Mouse (Mus musculus): Measurements from ENCODE around the gene Spink4. TPM values are rescaled to one million over a fixed set of nuclear protein-coding genes. Genes with fewer than 3 reads are reported as not detected.

The Spink4 gene
- polyA plus RNA-seq, 1 experiment from 2014 or later: not detected

DNA sequence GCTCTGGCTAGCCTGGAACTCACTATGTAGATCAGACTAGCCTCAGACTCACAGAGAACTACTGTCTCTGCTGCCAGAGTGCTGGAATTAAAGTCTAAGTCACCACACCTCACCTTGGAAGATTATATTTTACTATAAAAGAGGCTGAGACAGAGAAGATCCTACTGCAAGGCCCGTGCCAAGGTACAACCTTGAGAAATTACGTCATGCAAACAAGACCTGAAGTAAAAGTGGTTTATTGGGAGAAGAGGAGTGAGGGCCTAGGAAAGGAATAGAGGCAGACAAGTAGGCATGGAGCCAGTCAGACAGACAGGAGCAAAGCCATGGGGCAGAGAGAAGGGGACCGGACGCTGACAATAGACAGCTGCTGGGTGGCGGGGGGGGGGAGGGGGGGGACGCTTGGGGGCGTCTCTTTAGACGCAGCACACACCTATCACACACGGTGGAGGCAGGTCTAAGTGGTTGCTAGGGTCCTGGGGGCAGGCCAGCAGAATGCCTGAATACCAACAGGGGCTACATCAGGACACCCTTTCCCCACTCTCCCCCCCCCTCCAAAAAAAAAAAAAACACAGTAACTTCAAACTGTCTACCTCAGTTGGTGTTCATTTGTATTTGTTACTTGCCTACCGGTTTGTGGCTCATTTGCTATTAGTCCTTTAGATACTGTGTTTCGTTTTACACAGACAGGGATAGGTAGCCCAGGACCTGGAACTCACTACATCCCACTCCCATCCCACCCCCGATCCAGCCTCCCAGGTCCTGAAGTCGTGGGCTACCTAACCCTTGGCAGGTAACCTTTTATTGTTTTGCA is 50.1 kb downstream of the Spink4 start:
- H3K9ac ChIP-seq (ENCODE audit: low read depth, low read length): peak overlapping the region; percentile 91
- no peaks in the 10 kb centered on the region for H3K27me3 ChIP-seq (replicated peaks; ENCODE audit: control insufficient read depth, insufficient read depth, low read length)
- H3K4me1 ChIP-seq (ENCODE audit: control insufficient read depth, insufficient read depth, low read depth, low read length): peaks cover 17% of the 10 kb centered on the region
- H3K36me3 ChIP-seq (ENCODE audit: control insufficient read depth, insufficient read depth, low read length): peaks cover 13% of the 10 kb centered on the region; the same call in 1 of the 2 replicates
- H3K4me2 ChIP-seq (ENCODE audit: low read length): peak overlapping the region; percentile 80
- H3K27ac ChIP-seq (ENCODE audit: low read depth, low read length): peak overlapping the region; percentile 93
- ATAC-seq: peak; percentile 22; the same call in 1 of the 2 replicates
- H3K9me3 ChIP-seq (ENCODE audit: control insufficient read depth, low read length): no peaks in the 10 kb centered on the region
- H3K4me3 ChIP-seq (ENCODE audit: low read length): peak overlapping the region; percentile 96
- 14% methylated on average over 9 of the region's 13 CpGs for WGBS

DNA sequence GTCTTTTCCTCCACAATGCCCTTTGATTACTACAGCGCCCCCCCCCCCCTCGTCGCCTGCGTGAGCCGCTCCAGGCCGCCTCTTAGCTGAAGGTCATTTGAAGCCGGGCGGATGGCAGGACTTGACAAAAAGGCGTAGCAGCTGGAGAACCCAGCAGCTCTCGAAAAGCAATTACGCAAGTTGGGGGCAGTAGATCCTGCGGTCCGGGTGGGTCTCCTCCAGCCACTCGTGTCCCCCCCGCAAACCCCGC is 50.7 kb downstream of the Spink4 start:
- Histone ChIP-seq H3K27ac (ENCODE audit: low read depth, low read length) (peak overlapping the region; percentile 93), H3K27me3 (replicated peaks; ENCODE audit: control insufficient read depth, insufficient read depth, low read length) (no peaks in the 10 kb centered on the region), H3K4me3 (ENCODE audit: low read length) (peak overlapping the region; percentile 96), H3K4me2 (ENCODE audit: low read length) (peak overlapping the region; percentile 80), H3K4me1 (ENCODE audit: control insufficient read depth, insufficient read depth, low read depth, low read length) (peaks cover 17% of the 10 kb centered on the region), H3K9me3 (ENCODE audit: control insufficient read depth, low read length) (no peaks in the 10 kb centered on the region), H3K36me3 (ENCODE audit: control insufficient read depth, insufficient read depth, low read length) (peaks cover 11% of the 10 kb centered on the region; the same call in 1 of the 2 replicates), H3K9ac (ENCODE audit: low read depth, low read length) (peak overlapping the region; percentile 91)
- ATAC-seq: no peak; the same call in 1 of the 2 replicates
- 0% methylated on average over 15 of the region's 16 CpGs for WGBS

DNA sequence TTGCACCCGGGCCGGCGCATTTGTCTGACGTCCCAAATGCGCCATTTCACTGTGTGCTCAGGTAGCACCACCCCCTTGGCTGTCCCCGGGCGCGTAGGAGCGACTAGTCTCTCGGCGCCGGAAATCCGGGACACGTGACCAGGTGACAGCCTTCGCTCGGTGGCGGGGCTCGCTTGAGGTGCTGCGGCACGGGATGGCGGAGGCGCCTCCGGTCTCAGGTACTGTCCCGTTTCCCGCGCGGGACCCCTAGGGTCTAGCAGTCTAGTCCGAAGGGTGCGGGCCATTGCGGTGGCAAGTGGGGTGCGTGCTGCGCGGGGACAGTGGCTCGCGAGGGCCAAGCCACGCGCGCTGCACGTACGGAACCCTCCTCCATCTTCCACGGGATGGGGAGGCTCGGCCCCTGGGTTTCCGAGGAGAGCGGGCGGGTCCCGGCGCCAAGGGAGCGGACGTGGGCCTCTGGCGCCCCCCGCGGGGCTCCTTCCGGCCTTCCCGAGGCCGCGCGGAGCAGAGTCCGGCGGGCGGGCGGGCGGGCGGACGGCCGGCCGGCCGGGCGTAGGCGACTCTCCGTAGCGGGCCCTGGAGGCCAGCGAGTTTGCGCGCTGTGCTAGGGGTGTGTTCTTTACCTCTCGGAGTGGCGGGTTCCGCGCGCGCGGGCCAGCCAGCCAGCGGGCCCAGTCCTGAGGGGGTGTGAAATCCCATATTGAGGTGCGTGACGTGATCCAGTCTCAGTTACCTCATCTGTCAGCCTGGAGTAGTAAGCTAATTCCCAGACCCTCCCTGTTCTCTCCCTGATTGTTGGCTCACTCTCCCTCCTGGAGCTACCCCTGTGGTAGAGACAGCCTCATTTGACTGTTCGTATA is 51.2 kb downstream of the Spink4 start, which contains the start of gene Nfx1:
Nfx1 (plus strand) TSS at position 65 of the 860 bp plus-strand sequence.
- no peaks in the 10 kb centered on the region for H3K27me3 ChIP-seq (replicated peaks; ENCODE audit: control insufficient read depth, insufficient read depth, low read length)
- peak within 1 kb of the TSS; percentile 91 for H3K9ac ChIP-seq (ENCODE audit: low read depth, low read length)
- WGBS: under 1% methylated on average over 68 of the region's 85 CpGs
- H3K27ac ChIP-seq (ENCODE audit: low read depth, low read length): peak within 1 kb of the TSS; percentile 93
- ATAC-seq: peak; percentile 97
- H3K4me2 ChIP-seq (ENCODE audit: low read length): peak within 1 kb of the TSS; percentile 80
- H3K36me3 ChIP-seq (ENCODE audit: control insufficient read depth, insufficient read depth, low read length): peaks cover 6% of the 10 kb centered on the region; the same call in 1 of the 2 replicates
- peak within 1 kb of the TSS; percentile 96 for H3K4me3 ChIP-seq (ENCODE audit: low read length)
- H3K9me3 ChIP-seq (ENCODE audit: control insufficient read depth, low read length): no peaks in the 10 kb centered on the region
- peaks cover 17% of the 10 kb centered on the region for H3K4me1 ChIP-seq (ENCODE audit: control insufficient read depth, insufficient read depth, low read depth, low read length)

DNA sequence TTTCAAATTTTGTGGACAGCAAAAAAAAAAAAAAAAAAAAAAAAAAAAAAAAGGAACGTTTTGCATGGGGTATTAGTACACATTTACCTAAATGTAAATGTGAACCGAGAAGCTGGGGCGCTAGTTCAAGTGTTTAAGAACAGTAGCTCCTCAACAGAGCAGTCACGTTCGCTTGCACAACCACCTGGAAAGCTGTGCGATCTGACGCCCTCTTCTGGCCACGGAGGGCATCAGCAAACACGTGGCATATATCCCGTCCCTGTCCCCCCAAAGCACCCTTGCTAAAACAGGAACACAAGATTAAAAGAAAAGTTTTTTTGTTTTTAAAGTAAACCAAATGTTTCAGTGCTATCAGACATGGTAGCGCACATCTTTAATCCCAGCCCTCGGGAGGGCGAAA is 51.9 kb downstream of the Spink4 start:
- ATAC-seq: no peak
- peak overlapping the region; percentile 91; the same call in 1 of the 2 replicates for H3K9ac ChIP-seq (ENCODE audit: low read depth, low read length)
- H3K27me3 ChIP-seq (replicated peaks; ENCODE audit: control insufficient read depth, insufficient read depth, low read length): no peaks in the 10 kb centered on the region
- H3K4me3 ChIP-seq (ENCODE audit: low read length): peak overlapping the region; percentile 96
- H3K27ac ChIP-seq (ENCODE audit: low read depth, low read length): no peak overlapping the region
- H3K36me3 ChIP-seq (ENCODE audit: control insufficient read depth, insufficient read depth, low read length): 0 out of 2 replicates have a peak, but pooled peaks cover 1% of the 10 kb centered on the region
- H3K4me1 ChIP-seq (ENCODE audit: control insufficient read depth, insufficient read depth, low read depth, low read length): peaks cover 17% of the 10 kb centered on the region
- H3K9me3 ChIP-seq (ENCODE audit: control insufficient read depth, low read length): no peaks in the 10 kb centered on the region
- WGBS: 26% methylated on average over 13 of the region's 13 CpGs
- peak overlapping the region; percentile 78 for H3K4me2 ChIP-seq (ENCODE audit: low read length)

DNA sequence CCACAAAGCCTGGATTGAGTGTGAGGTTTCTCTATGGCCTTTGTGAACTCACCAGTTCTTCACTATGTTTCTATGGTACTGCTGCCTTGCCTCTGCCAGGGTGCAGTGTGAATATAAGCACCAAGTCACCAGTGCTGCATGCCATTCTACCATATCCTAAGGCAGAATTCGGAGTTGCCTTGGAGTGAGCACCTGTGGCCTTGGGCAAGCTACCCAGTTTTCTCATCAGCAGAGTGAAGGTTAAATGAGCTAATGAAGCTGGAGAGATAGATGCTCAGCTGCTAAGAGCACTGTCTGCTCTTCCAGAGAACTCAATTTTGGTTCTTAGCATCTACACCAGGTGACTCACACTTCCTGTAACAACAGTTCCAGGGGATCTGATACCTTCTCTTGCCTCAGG is 54.2 kb downstream of the Spink4 start:
- Histone ChIP-seq H3K27ac (ENCODE audit: low read depth, low read length) (no peak overlapping the region), H3K9ac (ENCODE audit: low read depth, low read length) (no peak overlapping the region), H3K9me3 (ENCODE audit: control insufficient read depth, low read length) (no peaks in the 10 kb centered on the region), H3K4me2 (ENCODE audit: low read length) (no peak overlapping the region), H3K36me3 (ENCODE audit: control insufficient read depth, insufficient read depth, low read length) (peaks cover 5% of the 10 kb centered on the region; the same call in 1 of the 2 replicates), H3K4me3 (ENCODE audit: low read length) (no peak overlapping the region), H3K27me3 (replicated peaks; ENCODE audit: control insufficient read depth, insufficient read depth, low read length) (no peaks in the 10 kb centered on the region), H3K4me1 (ENCODE audit: control insufficient read depth, insufficient read depth, low read depth, low read length) (peaks cover 17% of the 10 kb centered on the region)
- WGBS: 91% methylated on average over 1 of the region's 1 CpGs
- ATAC-seq: no peak

DNA sequence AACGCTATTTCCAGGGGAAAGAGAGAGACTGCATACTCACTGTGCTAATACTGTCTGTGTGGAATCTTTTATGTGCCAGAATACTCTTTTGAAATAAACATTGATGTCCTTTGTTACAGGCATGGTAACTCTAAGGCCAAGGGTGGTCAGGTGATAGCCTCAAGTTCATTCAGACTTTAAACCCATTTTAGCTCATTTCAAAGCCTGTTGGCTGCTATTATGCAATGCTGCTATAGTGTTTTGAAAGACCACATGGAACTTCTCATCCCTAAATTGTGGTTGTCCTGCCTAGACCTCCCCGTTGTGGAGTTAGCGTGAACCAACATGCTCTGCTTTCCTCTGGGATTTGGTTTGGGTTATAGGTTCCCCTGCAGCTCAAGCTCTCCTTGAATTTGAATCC is 55.8 kb downstream of the Spink4 start:
- no peak for ATAC-seq
- H3K4me3 ChIP-seq (ENCODE audit: low read length): no peak overlapping the region
- H3K4me2 ChIP-seq (ENCODE audit: low read length): no peak overlapping the region
- peaks cover 11% of the 10 kb centered on the region for H3K4me1 ChIP-seq (ENCODE audit: control insufficient read depth, insufficient read depth, low read depth, low read length)
- H3K9me3 ChIP-seq (ENCODE audit: control insufficient read depth, low read length): no peaks in the 10 kb centered on the region
- H3K27me3 ChIP-seq (replicated peaks; ENCODE audit: control insufficient read depth, insufficient read depth, low read length): no peaks in the 10 kb centered on the region
- 96% methylated on average over 3 of the region's 3 CpGs for whole genome bisulfite sequencing
- H3K27ac ChIP-seq (ENCODE audit: low read depth, low read length): no peak overlapping the region
- peaks cover 7% of the 10 kb centered on the region; the same call in 1 of the 2 replicates for H3K36me3 ChIP-seq (ENCODE audit: control insufficient read depth, insufficient read depth, low read length)
- H3K9ac ChIP-seq (ENCODE audit: low read depth, low read length): no peak overlapping the region

DNA sequence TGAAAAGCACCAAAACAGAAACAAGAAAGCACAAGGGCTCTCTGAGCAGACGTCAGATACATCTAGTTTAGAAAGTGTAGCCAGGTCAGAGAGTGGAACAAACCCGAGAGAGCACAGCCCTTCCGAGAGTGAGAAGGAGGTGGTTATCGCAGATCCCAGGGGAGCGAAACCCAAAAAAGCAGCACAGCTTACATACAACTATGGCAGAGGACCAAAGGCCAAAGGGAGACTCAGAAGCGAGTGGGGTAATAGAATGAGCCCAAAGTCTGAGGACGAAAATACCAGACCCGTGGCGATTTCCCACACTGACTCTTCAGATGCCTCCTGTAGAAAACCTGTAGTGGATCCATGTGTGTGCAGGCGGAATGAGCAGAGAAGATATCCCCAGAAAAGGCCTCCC is 56.8 kb downstream of the Spink4 start:
- 92% methylated on average over 10 of the region's 10 CpGs for WGBS
- no peak overlapping the region for H3K4me2 ChIP-seq (ENCODE audit: low read length)
- no peak overlapping the region for H3K27ac ChIP-seq (ENCODE audit: low read depth, low read length)
- peaks cover 7% of the 10 kb centered on the region; the same call in 1 of the 2 replicates for H3K36me3 ChIP-seq (ENCODE audit: control insufficient read depth, insufficient read depth, low read length)
- no peaks in the 10 kb centered on the region for H3K9me3 ChIP-seq (ENCODE audit: control insufficient read depth, low read length)
- no peak overlapping the region for H3K4me3 ChIP-seq (ENCODE audit: low read length)
- H3K9ac ChIP-seq (ENCODE audit: low read depth, low read length): no peak overlapping the region
- H3K4me1 ChIP-seq (ENCODE audit: control insufficient read depth, insufficient read depth, low read depth, low read length): peaks cover 11% of the 10 kb centered on the region
- no peak for ATAC-seq
- H3K27me3 ChIP-seq (replicated peaks; ENCODE audit: control insufficient read depth, insufficient read depth, low read length): no peaks in the 10 kb centered on the region

DNA sequence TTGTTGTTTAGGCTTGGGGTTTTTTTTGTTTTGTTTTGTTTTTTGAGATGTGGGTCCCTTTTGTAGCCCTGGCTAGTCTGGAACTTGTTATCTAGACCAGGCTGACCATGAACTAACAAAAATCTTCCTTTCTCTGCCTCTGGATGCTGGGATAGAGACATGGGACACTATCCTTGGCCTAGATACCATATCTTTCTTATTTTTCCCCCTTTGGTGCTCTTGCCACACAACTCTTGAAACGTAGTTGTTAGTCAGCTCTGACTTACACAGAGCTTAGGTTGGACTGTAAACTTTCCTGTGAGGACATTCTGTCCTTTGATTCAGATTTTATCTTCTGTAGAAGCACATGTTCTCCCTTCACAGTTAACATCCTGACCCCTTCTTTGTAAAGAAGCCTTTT is 59.6 kb downstream of the Spink4 start:
- Histone ChIP-seq H3K9me3 (ENCODE audit: control insufficient read depth, low read length) (no peaks in the 10 kb centered on the region), H3K4me1 (ENCODE audit: control insufficient read depth, insufficient read depth, low read depth, low read length) (no peaks in the 10 kb centered on the region), H3K9ac (ENCODE audit: low read depth, low read length) (no peak overlapping the region), H3K27me3 (replicated peaks; ENCODE audit: control insufficient read depth, insufficient read depth, low read length) (no peaks in the 10 kb centered on the region), H3K4me3 (ENCODE audit: low read length) (no peak overlapping the region), H3K36me3 (ENCODE audit: control insufficient read depth, insufficient read depth, low read length) (peaks cover 7% of the 10 kb centered on the region), H3K4me2 (ENCODE audit: low read length) (no peak overlapping the region), H3K27ac (ENCODE audit: low read depth, low read length) (no peak overlapping the region)
- WGBS: 96% methylated on average over 1 of the region's 1 CpGs
- no peak for ATAC-seq

All from hindbrain, embryonic 16.5 days (tissue).